Mouse (Mus musculus) bone marrow macrophage, adult 2 months (primary cell): ENCODE data around the gene Hunk.

ENCODE experiments used
- CTCF ChIP-seq: IDR thresholded peaks from 2 replicates; pipeline ENCODE4 v1.5.1; 2012; ENCODE audit warnings: low read depth, mild to moderate bottlenecking, low read length, moderate library complexity
- POLR2A ChIP-seq: IDR thresholded peaks from 2 replicates; pipeline ENCODE4 v1.6.1; 2012; ENCODE audit warnings: mild to moderate bottlenecking, low read depth, low read length, borderline replicate concordance

- TF ChIP-seq POLR2A (no peak), CTCF (no peak)
Measured at GRCm38 (mm10) chr16:90523894-90524293, 138.1 kb downstream of the Hunk start.
